Mouse (Mus musculus): ENCODE data around the gene Trank1.
A peak's percentile ranks its signal among the peaks of the same experiment; 100 is the strongest.

The Trank1 gene

GRCm38 (mm10) chr9:111302196-111302831 lies 9.2 kb upstream of the Trank1 start:
- DNase-seq (ENCODE audit: low spot score), result no peak

GRCm38 (mm10) chr9:111304036-111304435 lies 7.5 kb upstream of the Trank1 start:
- no peak for DNase-seq (ENCODE audit: low spot score)

- DNase-seq (ENCODE audit: low spot score), result peak; percentile 43
Observed at GRCm38 (mm10) chr9:111306142-111306541, 5.4 kb upstream of the Trank1 start.

GRCm38 (mm10) chr9:111311843-111312441 lies 403 bp downstream of the Trank1 start:
- DNase-seq (ENCODE audit: low spot score), result no peak

- DNase-seq (ENCODE audit: low spot score), result no peak
Observed at GRCm38 (mm10) chr9:111312442-111313141, 1.1 kb downstream of the Trank1 start.

GRCm38 (mm10) chr9:111313299-111313698 lies 1.8 kb downstream of the Trank1 start:
- no peak for DNase-seq (ENCODE audit: low spot score)

- no peak for DNase-seq (ENCODE audit: low spot score)
Observed at GRCm38 (mm10) chr9:111313793-111314192, 2.3 kb downstream of the Trank1 start.

- DNase-seq (ENCODE audit: low spot score), result no peak
Observed at GRCm38 (mm10) chr9:111314219-111314618, 2.7 kb downstream of the Trank1 start.

GRCm38 (mm10) chr9:111320912-111321311 lies 9.4 kb downstream of the Trank1 start:
- DNase-seq (ENCODE audit: low spot score), result no peak

GRCm38 (mm10) chr9:111324881-111325280 lies 13.3 kb downstream of the Trank1 start:
- no peak for DNase-seq (ENCODE audit: low spot score)

- DNase-seq (ENCODE audit: low spot score), result no peak
Observed at GRCm38 (mm10) chr9:111329881-111330280, 18.3 kb downstream of the Trank1 start.

- no peak for DNase-seq (ENCODE audit: low spot score)
Observed at GRCm38 (mm10) chr9:111333790-111334189, 22.3 kb downstream of the Trank1 start.

GRCm38 (mm10) chr9:111334555-111335164 lies 23.1 kb downstream of the Trank1 start:
- no peak for DNase-seq (ENCODE audit: low spot score)

GRCm38 (mm10) chr9:111351233-111351632 lies 39.7 kb downstream of the Trank1 start:
- no peak for DNase-seq (ENCODE audit: low spot score)

GRCm38 (mm10) chr9:111351641-111352040 lies 40.1 kb downstream of the Trank1 start:
- no peak for DNase-seq (ENCODE audit: low spot score)

- DNase-seq (ENCODE audit: low spot score), result no peak
Observed at GRCm38 (mm10) chr9:111352646-111353045, 41.1 kb downstream of the Trank1 start.

- no peak for DNase-seq (ENCODE audit: low spot score)
Observed at GRCm38 (mm10) chr9:111355041-111355440, 43.5 kb downstream of the Trank1 start.

- DNase-seq (ENCODE audit: low spot score), result no peak
Observed at GRCm38 (mm10) chr9:111356386-111356785, 44.8 kb downstream of the Trank1 start.

GRCm38 (mm10) chr9:111363656-111364055 lies 52.1 kb downstream of the Trank1 start:
- no peak for DNase-seq (ENCODE audit: low spot score)

- DNase-seq (ENCODE audit: low spot score), result no peak
Observed at GRCm38 (mm10) chr9:111367713-111368112, 56.2 kb downstream of the Trank1 start.

- DNase-seq (ENCODE audit: low spot score), result no peak
Observed at GRCm38 (mm10) chr9:111372079-111372478, 60.5 kb downstream of the Trank1 start.

GRCm38 (mm10) chr9:111377868-111378267 lies 66.3 kb downstream of the Trank1 start:
- DNase-seq (ENCODE audit: low spot score), result no peak
